Mouse (Mus musculus): Measurements from ENCODE around the gene Ghrhr. TPM values are rescaled to one million over a fixed set of nuclear protein-coding genes. Genes with fewer than 3 reads are reported as not detected.

Ghrhr gene
- polyA plus RNA-seq, 1 experiment from 2014 or later = not detected

- no peak overlapping the region for H3K4me3 ChIP-seq (replicated peaks)
- no peaks in the 10 kb centered on the region for H3K27me3 ChIP-seq (replicated peaks)
- H3K9me3 ChIP-seq (replicated peaks) = no peaks in the 10 kb centered on the region
- no peak for ATAC-seq (ENCODE audit: low FRiP score)
- 73% methylated on average over 4 of the region's 4 CpGs for WGBS
- H3K27ac ChIP-seq (replicated peaks) = no peak overlapping the region
- no peaks in the 10 kb centered on the region for H3K4me1 ChIP-seq
- no peak overlapping the region for H3K4me2 ChIP-seq
- H3K36me3 ChIP-seq = no peaks in the 10 kb centered on the region
- no peak overlapping the region for H3K9ac ChIP-seq (replicated peaks)
Observed at GRCm38 (mm10) chr6:55354456-55355117, 21.5 kb upstream of the Ghrhr start.

- H3K4me2 ChIP-seq = no peak overlapping the region
- H3K4me3 ChIP-seq (replicated peaks) = no peak overlapping the region
- no peak overlapping the region for H3K9ac ChIP-seq (replicated peaks)
- no peaks in the 10 kb centered on the region for H3K4me1 ChIP-seq
- H3K36me3 ChIP-seq = no peaks in the 10 kb centered on the region
- no peaks in the 10 kb centered on the region for H3K9me3 ChIP-seq (replicated peaks)
- H3K27me3 ChIP-seq (replicated peaks) = no peaks in the 10 kb centered on the region
- 87% methylated on average over 7 of the region's 7 CpGs for WGBS
- ATAC-seq (ENCODE audit: low FRiP score) = no peak
- H3K27ac ChIP-seq (replicated peaks) = no peak overlapping the region
Observed at GRCm38 (mm10) chr6:55355575-55355974, 20.5 kb upstream of the Ghrhr start.

- H3K9ac ChIP-seq (replicated peaks) = no peak overlapping the region
- no peaks in the 10 kb centered on the region for H3K9me3 ChIP-seq (replicated peaks)
- 73% methylated on average over 5 of the region's 5 CpGs for WGBS
- H3K36me3 ChIP-seq = no peaks in the 10 kb centered on the region
- H3K27me3 ChIP-seq (replicated peaks) = no peaks in the 10 kb centered on the region
- no peak overlapping the region for H3K27ac ChIP-seq (replicated peaks)
- no peak for ATAC-seq (ENCODE audit: low FRiP score)
- no peak overlapping the region for H3K4me3 ChIP-seq (replicated peaks)
- no peak overlapping the region for H3K4me2 ChIP-seq
- H3K4me1 ChIP-seq = no peaks in the 10 kb centered on the region
Observed at GRCm38 (mm10) chr6:55356017-55356703, 19.9 kb upstream of the Ghrhr start.

GRCm38 (mm10) chr6:55356976-55357635, 19.0 kb upstream of the Ghrhr start:
- H3K9me3 ChIP-seq (replicated peaks) = no peaks in the 10 kb centered on the region
- H3K4me2 ChIP-seq = no peak overlapping the region
- H3K36me3 ChIP-seq = no peaks in the 10 kb centered on the region
- no peak overlapping the region for H3K27ac ChIP-seq (replicated peaks)
- no peaks in the 10 kb centered on the region for H3K4me1 ChIP-seq
- WGBS = 67% methylated on average over 5 of the region's 5 CpGs
- no peaks in the 10 kb centered on the region for H3K27me3 ChIP-seq (replicated peaks)
- H3K9ac ChIP-seq (replicated peaks) = no peak overlapping the region
- no peak overlapping the region for H3K4me3 ChIP-seq (replicated peaks)
- ATAC-seq (ENCODE audit: low FRiP score) = no peak

- Histone ChIP-seq H3K27ac (replicated peaks) (no peak overlapping the region), H3K27me3 (replicated peaks) (no peaks in the 10 kb centered on the region), H3K4me2 (no peak overlapping the region), H3K9me3 (replicated peaks) (no peaks in the 10 kb centered on the region), H3K36me3 (no peaks in the 10 kb centered on the region), H3K4me3 (replicated peaks) (no peak overlapping the region), H3K4me1 (no peaks in the 10 kb centered on the region), H3K9ac (replicated peaks) (no peak overlapping the region)
- 36% methylated on average over 6 of the region's 6 CpGs for whole genome bisulfite sequencing
- ATAC-seq (ENCODE audit: low FRiP score) = no peak
Observed at GRCm38 (mm10) chr6:55357636-55358031, 18.5 kb upstream of the Ghrhr start.

- no peaks in the 10 kb centered on the region for H3K4me1 ChIP-seq
- 38% methylated on average over 2 of the region's 2 CpGs for WGBS
- no peak for ATAC-seq (ENCODE audit: low FRiP score)
Observed at GRCm38 (mm10) chr6:55358731-55359143, 17.4 kb upstream of the Ghrhr start.

GRCm38 (mm10) chr6:55362663-55363062, 13.4 kb upstream of the Ghrhr start:
- Histone ChIP-seq H3K9ac (replicated peaks) (no peak overlapping the region), H3K4me2 (no peak overlapping the region), H3K36me3 (no peaks in the 10 kb centered on the region), H3K4me1 (no peaks in the 10 kb centered on the region), H3K27ac (replicated peaks) (no peak overlapping the region), H3K9me3 (replicated peaks) (no peaks in the 10 kb centered on the region), H3K4me3 (replicated peaks) (no peak overlapping the region), H3K27me3 (replicated peaks) (no peaks in the 10 kb centered on the region)
- WGBS = 96% methylated on average over 1 of the region's 1 CpGs
- ATAC-seq (ENCODE audit: low FRiP score) = no peak

More at GRCm38 (mm10) chr6:55358731-55359143, 17.4 kb upstream of the Ghrhr start:
- Histone ChIP-seq H3K27me3 (replicated peaks) (no peaks in the 10 kb centered on the region), H3K4me3 (replicated peaks) (no peak overlapping the region), H3K9me3 (replicated peaks) (no peaks in the 10 kb centered on the region), H3K4me2 (no peak overlapping the region), H3K27ac (replicated peaks) (no peak overlapping the region), H3K9ac (replicated peaks) (no peak overlapping the region), H3K36me3 (no peaks in the 10 kb centered on the region)

GRCm38 (mm10) chr6:55367126-55367525, 9.0 kb upstream of the Ghrhr start:
- no peaks in the 10 kb centered on the region for H3K4me1 ChIP-seq
- H3K27me3 ChIP-seq (replicated peaks) = no peaks in the 10 kb centered on the region
- ATAC-seq (ENCODE audit: low FRiP score) = no peak
- no peaks in the 10 kb centered on the region for H3K9me3 ChIP-seq (replicated peaks)
- H3K27ac ChIP-seq (replicated peaks) = no peak overlapping the region
- H3K9ac ChIP-seq (replicated peaks) = no peak overlapping the region
- H3K4me3 ChIP-seq (replicated peaks) = no peak overlapping the region
- H3K36me3 ChIP-seq = no peaks in the 10 kb centered on the region
- H3K4me2 ChIP-seq = no peak overlapping the region

- Histone ChIP-seq H3K4me2 (no peak overlapping the region), H3K9me3 (replicated peaks) (no peaks in the 10 kb centered on the region), H3K27ac (replicated peaks) (no peak overlapping the region), H3K4me3 (replicated peaks) (no peak overlapping the region), H3K27me3 (replicated peaks) (no peaks in the 10 kb centered on the region), H3K9ac (replicated peaks) (no peak overlapping the region), H3K36me3 (no peaks in the 10 kb centered on the region), H3K4me1 (no peaks in the 10 kb centered on the region)
- WGBS = 94% methylated on average over 6 of the region's 6 CpGs
- no peak for ATAC-seq (ENCODE audit: low FRiP score)
Observed at GRCm38 (mm10) chr6:55370831-55371230, 5.3 kb upstream of the Ghrhr start.

- no peaks in the 10 kb centered on the region for H3K9me3 ChIP-seq (replicated peaks)
- 81% methylated on average over 5 of the region's 5 CpGs for WGBS
- ATAC-seq (ENCODE audit: low FRiP score) = no peak
- no peaks in the 10 kb centered on the region for H3K36me3 ChIP-seq
- H3K4me3 ChIP-seq (replicated peaks) = no peak overlapping the region
- no peak overlapping the region for H3K9ac ChIP-seq (replicated peaks)
- H3K4me1 ChIP-seq = no peaks in the 10 kb centered on the region
- no peak overlapping the region for H3K27ac ChIP-seq (replicated peaks)
- no peaks in the 10 kb centered on the region for H3K27me3 ChIP-seq (replicated peaks)
- H3K4me2 ChIP-seq = no peak overlapping the region
Observed at GRCm38 (mm10) chr6:55376511-55376910, 416 bp downstream of the Ghrhr start.

GRCm38 (mm10) chr6:55377461-55377860, 1.4 kb downstream of the Ghrhr start:
- ATAC-seq (ENCODE audit: low FRiP score) = no peak
- Histone ChIP-seq H3K4me2 (no peak overlapping the region), H3K36me3 (no peaks in the 10 kb centered on the region), H3K27me3 (replicated peaks) (no peaks in the 10 kb centered on the region), H3K9me3 (replicated peaks) (no peaks in the 10 kb centered on the region), H3K4me1 (no peaks in the 10 kb centered on the region), H3K9ac (replicated peaks) (no peak overlapping the region), H3K27ac (replicated peaks) (no peak overlapping the region), H3K4me3 (replicated peaks) (no peak overlapping the region)
- WGBS = 89% methylated on average over 4 of the region's 4 CpGs
